Mouse (Mus musculus) cerebellum, adult 2 months (tissue): ENCODE results near the gene Zfp574.

ENCODE experiments used
- CTCF ChIP-seq: fragments of 200-500 bp; IDR thresholded peaks from 2 replicates; pipeline ENCODE4 v1.5.1; 2011; ENCODE audit warnings: low read depth, mild to moderate bottlenecking, control low read depth, low read length, moderate library complexity, borderline replicate concordance; ENCODE audit not compliant: insufficient read depth
- POLR2A ChIP-seq: fragments of 200-500 bp; IDR thresholded peaks from 2 replicates; pipeline ENCODE4 v1.6.1; 2011; ENCODE audit warnings: low read length, control low read depth, borderline replicate concordance; ENCODE audit not compliant: insufficient read depth

- no peak for TF ChIP-seq CTCF
- no peak for TF ChIP-seq POLR2A
Observed at GRCm38 (mm10) chr7:25099581-25099980, 27.2 kb downstream of the Zfp574 start.
